ENCODE assay signal across 23 mouse cellular contexts in genomic region chr7:109739822-109740370, GRCm38 (mm10). TPM values are rescaled to one million over a fixed set of nuclear protein-coding genes. Genes with fewer than 3 reads are reported as not detected.
DNase-seq lines count a peak whose midpoint lies in the region; ATAC-seq lines count a peak whose summit lies in the region.
"Had no signal": no experiment of that assay in that cellular context is flagged by ENCODE, and none has a peak within 500 bp of the region (broad histone marks: within the 10 kb centered on the region; RNA-seq: fewer than 3 reads in every experiment).

No protein-coding gene starts in this region.

- intact Hi-C loops in heart, postnatal 14 days (cut with DNase I): no loop called here

- ATAC-seq in lung, embryonic 15.5 days (ENCODE audit: borderline replicate concordance, extremely low read depth, low FRiP score, low TSS enrichment): no peak
- ATAC-seq in intestine, embryonic 15.5 days: peak; percentile 82
- peak; percentile 87; the same call in 1 of the 2 replicates for ATAC-seq in stomach, embryonic 16.5 days (ENCODE audit: insufficient read depth, low FRiP score)
- ATAC-seq: forebrain, embryonic 15.5 days; hindbrain, embryonic 16.5 days had no signal

- WGBS in lung, embryonic 15.5 days: 22% methylated on average over 5 of the region's 5 CpGs
- 48% methylated on average over 5 of the region's 5 CpGs for WGBS in intestine, embryonic 15.5 days
- 41% methylated on average over 5 of the region's 5 CpGs for WGBS in stomach, embryonic 16.5 days

- H3K27ac ChIP-seq in lung, embryonic 15.5 days: peak overlapping the region; percentile 64
- H3K27ac ChIP-seq in intestine, embryonic 15.5 days: no peak overlapping the region
- peak overlapping the region; percentile 82 for H3K27ac ChIP-seq in stomach, embryonic 16.5 days (ENCODE audit: low read length)
- H3K27ac ChIP-seq: forebrain, embryonic 15.5 days; heart, embryonic 13.5 days; hindbrain, embryonic 12.5 days had no signal

- no peak for DNase-seq in lung, postnatal 10 days
- peak; percentile 57 for DNase-seq in lung, postnatal 25 days (ENCODE audit: low spot score)
- DNase-seq in heart, postnatal 14 days: no peak
- DNase-seq in layer of hippocampus, adult 11-12 months (ENCODE audit: low spot score): no peak
- DNase-seq: adrenal gland, adult 8-10 months; adrenal gland, postnatal 36 days; cerebellum, adult 11 months; cerebellum, adult 8-10 months; cerebellum, postnatal 25 days; gastrocnemius, postnatal 36 days; heart, adult 11 months; heart, postnatal 4 days had no signal

- H3K27me3 ChIP-seq in lung, embryonic 15.5 days: no peaks in the 10 kb centered on the region
- H3K27me3 ChIP-seq in intestine, embryonic 15.5 days (replicated peaks): no peaks in the 10 kb centered on the region
- H3K27me3 ChIP-seq in stomach, embryonic 16.5 days (ENCODE audit: control insufficient read depth, insufficient read depth, low read length): no peaks in the 10 kb centered on the region
- H3K27me3 ChIP-seq: forebrain, embryonic 15.5 days; heart, embryonic 13.5 days; hindbrain, embryonic 12.5 days had no signal

- H3K9me3 ChIP-seq in lung, embryonic 15.5 days: no peaks in the 10 kb centered on the region
- no peaks in the 10 kb centered on the region; the same call in 1 of the 2 replicates for H3K9me3 ChIP-seq in intestine, embryonic 15.5 days
- H3K9me3 ChIP-seq in stomach, embryonic 16.5 days (replicated peaks; ENCODE audit: control insufficient read depth, low read length): no peaks in the 10 kb centered on the region
- H3K9me3 ChIP-seq: forebrain, embryonic 15.5 days; heart, embryonic 13.5 days; hindbrain, embryonic 12.5 days had no signal

- no peak overlapping the region for H3K4me3 ChIP-seq in lung, embryonic 15.5 days
- no peak overlapping the region for H3K4me3 ChIP-seq in intestine, embryonic 15.5 days (replicated peaks)
- no peak overlapping the region for H3K4me3 ChIP-seq in stomach, embryonic 16.5 days (replicated peaks; ENCODE audit: low read length)
- H3K4me3 ChIP-seq: forebrain, embryonic 15.5 days; heart, embryonic 13.5 days; hindbrain, embryonic 12.5 days had no signal

- no peak overlapping the region for H3K4me2 ChIP-seq in lung, embryonic 15.5 days
- no peak overlapping the region for H3K4me2 ChIP-seq in intestine, embryonic 15.5 days (replicated peaks)
- H3K4me2 ChIP-seq in stomach, embryonic 16.5 days (ENCODE audit: low read depth, low read length): no peak overlapping the region
- H3K4me2 ChIP-seq: forebrain, embryonic 15.5 days; heart, embryonic 13.5 days; hindbrain, embryonic 12.5 days had no signal

- peaks cover 19% of the 10 kb centered on the region for H3K36me3 ChIP-seq in lung, embryonic 15.5 days
- 0 out of 2 replicates have a peak, but pooled peaks cover 10% of the 10 kb centered on the region for H3K36me3 ChIP-seq in intestine, embryonic 15.5 days
- peaks cover 16% of the 10 kb centered on the region for H3K36me3 ChIP-seq in stomach, embryonic 16.5 days (ENCODE audit: control insufficient read depth, insufficient read depth, low read length)

- peaks cover 12% of the 10 kb centered on the region; the same call in 1 of the 2 replicates for H3K4me1 ChIP-seq in lung, embryonic 15.5 days
- no peaks in the 10 kb centered on the region for H3K4me1 ChIP-seq in intestine, embryonic 15.5 days (replicated peaks)
- 0 out of 2 replicates have a peak, but pooled peaks cover 3% of the 10 kb centered on the region for H3K4me1 ChIP-seq in stomach, embryonic 16.5 days (ENCODE audit: control insufficient read depth, insufficient read depth, low read length)
- H3K4me1 ChIP-seq: forebrain, embryonic 15.5 days; heart, embryonic 13.5 days; hindbrain, embryonic 12.5 days had no signal

- H3K9ac ChIP-seq in lung, embryonic 15.5 days: no peak overlapping the region
- H3K9ac ChIP-seq in intestine, embryonic 15.5 days: no peak overlapping the region
- H3K9ac ChIP-seq in stomach, embryonic 16.5 days (ENCODE audit: low read length): no peak overlapping the region
- H3K9ac ChIP-seq: forebrain, embryonic 15.5 days; heart, embryonic 13.5 days; hindbrain, embryonic 12.5 days had no signal

RNA-seq across cellular contexts. Expression of gene Ascl3, which starts 8.4 kb away (rescaled TPM):
- polyA plus RNA-seq in lung, embryonic 15.5 days (2015; fragmentation: Nextera tagmentation; extraction: Ambion mirVana): 0.30 TPM in 1 of 2 replicates, not detected in the other
- not detected in 2 replicates for polyA plus RNA-seq in intestine, embryonic 15.5 days (2015; fragmentation: Nextera tagmentation; extraction: Ambion mirVana)
- 0.21 TPM in 1 of 2 replicates, not detected in the other for polyA plus RNA-seq in stomach, embryonic 16.5 days (2015; fragmentation: Nextera tagmentation; extraction: Ambion mirVana)
- total RNA-seq in heart, postnatal 14 days (2021): not detected
- total RNA-seq: adrenal gland, postnatal 36 days; ES-E14; gastrocnemius, adult 8-10 months; gastrocnemius, postnatal 36 days; heart, postnatal 4 days had no signal
- polyA plus RNA-seq: forebrain, embryonic 15.5 days; heart, embryonic 13.5 days; heart, postnatal 0 days; hindbrain, embryonic 12.5 days had no signal

RNA-seq across cellular contexts. Expression of gene Tmem9b, which starts 12.8 kb away (rescaled TPM):
- polyA plus RNA-seq in lung, embryonic 15.5 days (2015; fragmentation: Nextera tagmentation; extraction: Ambion mirVana): 56.6 and 59.9 TPM in 2 replicates
- 64.4 and 65.2 TPM in 2 replicates for polyA plus RNA-seq in intestine, embryonic 15.5 days (2015; fragmentation: Nextera tagmentation; extraction: Ambion mirVana)
- 78.6 and 84.0 TPM in 2 replicates for polyA plus RNA-seq in stomach, embryonic 16.5 days (2015; fragmentation: Nextera tagmentation; extraction: Ambion mirVana)
- 10 to 100 TPM; 32.3 to 33.7 TPM for total RNA-seq in heart, postnatal 14 days (2021)

RNA-seq across cellular contexts. Expression of gene BC051019, which starts 16.2 kb away (rescaled TPM):
- 2.1 and 2.5 TPM in 2 replicates for polyA plus RNA-seq in lung, embryonic 15.5 days (2015; fragmentation: Nextera tagmentation; extraction: Ambion mirVana)
- 0.14 and 0.16 TPM in 2 replicates for polyA plus RNA-seq in intestine, embryonic 15.5 days (2015; fragmentation: Nextera tagmentation; extraction: Ambion mirVana)
- polyA plus RNA-seq in stomach, embryonic 16.5 days (2015; fragmentation: Nextera tagmentation; extraction: Ambion mirVana): 0.23 and 0.45 TPM in 2 replicates
- under 1 TPM in 1 of 2 experiments, not detected in 1; 0.38 TPM for total RNA-seq in heart, postnatal 14 days (2021)
- total RNA-seq: adrenal gland, postnatal 36 days; gastrocnemius, adult 8-10 months; gastrocnemius, postnatal 36 days; heart, postnatal 4 days had no signal
- polyA plus RNA-seq: forebrain, embryonic 11.5 days; heart, postnatal 0 days had no signal

RNA-seq across cellular contexts. Expression of gene Akip1, which starts 36.4 kb away (rescaled TPM):
- polyA plus RNA-seq in lung, embryonic 15.5 days (2015; fragmentation: Nextera tagmentation; extraction: Ambion mirVana): 39.3 and 41.2 TPM in 2 replicates
- 38.1 and 38.6 TPM in 2 replicates for polyA plus RNA-seq in intestine, embryonic 15.5 days (2015; fragmentation: Nextera tagmentation; extraction: Ambion mirVana)
- polyA plus RNA-seq in stomach, embryonic 16.5 days (2015; fragmentation: Nextera tagmentation; extraction: Ambion mirVana): 42.5 and 42.7 TPM in 2 replicates
- total RNA-seq in heart, postnatal 14 days (2021): 10 to 100 TPM; 12.1 to 12.4 TPM

RNA-seq across cellular contexts. Expression of gene St5, which starts 36.5 kb away (rescaled TPM):
- polyA plus RNA-seq in lung, embryonic 15.5 days (2015; fragmentation: Nextera tagmentation; extraction: Ambion mirVana): 59.6 and 61.2 TPM in 2 replicates
- polyA plus RNA-seq in intestine, embryonic 15.5 days (2015; fragmentation: Nextera tagmentation; extraction: Ambion mirVana): 61.3 and 64.4 TPM in 2 replicates
- polyA plus RNA-seq in stomach, embryonic 16.5 days (2015; fragmentation: Nextera tagmentation; extraction: Ambion mirVana): 64.0 and 68.3 TPM in 2 replicates
- total RNA-seq in heart, postnatal 14 days (2021): 10 to 100 TPM; 33.5 to 35.2 TPM
